Comparison of ENCODE assay signal across 8 mouse cellular contexts in the genomic region with DNA sequence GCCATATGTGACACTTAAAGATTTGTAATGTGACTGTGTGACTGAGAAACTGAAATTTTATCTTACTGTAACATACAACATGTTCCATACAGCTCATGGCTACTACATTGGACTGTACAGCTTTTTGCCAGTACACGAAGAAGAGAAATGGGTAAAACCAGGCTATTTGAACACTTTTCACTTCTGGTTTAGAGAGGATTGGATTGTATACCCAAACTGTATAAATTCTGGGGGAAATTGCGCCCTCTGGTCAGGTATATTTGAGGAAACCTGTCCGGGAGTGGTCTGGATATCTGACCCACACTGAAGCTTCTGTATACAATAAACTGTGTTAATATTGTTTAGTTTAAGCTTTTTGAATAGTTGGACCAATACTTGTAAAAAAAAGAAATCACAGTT. TPM values are rescaled to one million over a fixed set of nuclear protein-coding genes. Genes with fewer than 3 reads are reported as not detected.
DNase-seq lines count a peak whose midpoint lies in the region; ATAC-seq and TF ChIP-seq lines count a peak whose summit lies in the region.

No protein-coding gene starts in this region.

- no peak for TF ChIP-seq POLR2A in MEL (IDR thresholded peaks at IDR 0.05; ENCODE audit: control insufficient read depth in 1 of 2, insufficient read depth in 1 of 2, low read depth in 1 of 2, low read length in 2 of 2, poor library complexity in 1 of 2)

- no peak overlapping the region for H3K27ac ChIP-seq in heart, embryonic 11.5 days (ENCODE audit: low read depth, low read length)
- H3K27ac ChIP-seq in MEL (ENCODE audit: control insufficient read depth, low read depth, low read length) = peak overlapping the region; percentile 41
- H3K27ac ChIP-seq in hindbrain, embryonic 10.5 days = no peak overlapping the region
- H3K27ac ChIP-seq in liver, postnatal 0 days (ENCODE audit: low read depth) = no peak overlapping the region

- ATAC-seq in heart, embryonic 11.5 days (replicated peaks; ENCODE audit: insufficient number of reproducible peaks, low FRiP score, low TSS enrichment) = no peak
- no peak for ATAC-seq in liver, postnatal 0 days

- TF ChIP-seq RAD21 in MEL (IDR thresholded peaks at IDR 0.05; ENCODE audit: low read depth, low read length) = no peak

- peak overlapping the region; percentile 66 for H3K4me2 ChIP-seq in heart, embryonic 11.5 days
- peak overlapping the region; percentile 72 for H3K4me2 ChIP-seq in liver, postnatal 0 days (ENCODE audit: low read depth, low read length)

- peaks cover 44% of the 10 kb centered on the region for H3K79me2 ChIP-seq in MEL (ENCODE audit: control insufficient read depth, insufficient read depth, low read length, poor library complexity)

- 75% methylated on average over 3 of the region's 3 CpGs for WGBS in heart, embryonic 11.5 days (ENCODE audit: insufficient replicate concordance)
- 78% methylated on average over 3 of the region's 3 CpGs for WGBS in hindbrain, embryonic 10.5 days
- WGBS in liver, postnatal 0 days (ENCODE audit: insufficient replicate concordance) = 39% methylated on average over 3 of the region's 3 CpGs

- peaks cover 9% of the 10 kb centered on the region for H3K4me1 ChIP-seq in heart, embryonic 11.5 days (ENCODE audit: control insufficient read depth, insufficient read depth, low read length)
- peaks cover 9 to 10% of the 10 kb centered on the region in 2 experiments for H3K4me1 ChIP-seq in MEL (ENCODE audit: control insufficient read depth in 1 of 2, insufficient read depth in 2 of 2, low read length in 2 of 2)
- H3K4me1 ChIP-seq in hindbrain, embryonic 10.5 days (replicated peaks) = peaks cover 23% of the 10 kb centered on the region
- H3K4me1 ChIP-seq in liver, postnatal 0 days (ENCODE audit: insufficient read depth) = peaks cover 17% of the 10 kb centered on the region

- no peak overlapping the region for H3K9ac ChIP-seq in heart, embryonic 11.5 days (ENCODE audit: low read depth, low read length)
- H3K9ac ChIP-seq in MEL (ENCODE audit: control insufficient read depth, low read depth, low read length, poor library complexity, severe bottlenecking) = peak overlapping the region; percentile 72
- peak overlapping the region; percentile 60; the same call in 1 of the 2 replicates for H3K9ac ChIP-seq in liver, postnatal 0 days (replicated peaks)

- peak overlapping the region; percentile 18 for H3K4me3 ChIP-seq in heart, embryonic 11.5 days (ENCODE audit: low read depth, low read length)
- peak overlapping the region; percentile 41 to 93 for H3K4me3 ChIP-seq in MEL (ENCODE audit: control insufficient read depth in 1 of 2, insufficient read depth in 1 of 2, low read depth in 2 of 2, low read length in 2 of 2)
- peak overlapping the region; percentile 98 for H3K4me3 ChIP-seq in hindbrain, embryonic 10.5 days
- peak overlapping the region; percentile 85 for H3K4me3 ChIP-seq in liver, postnatal 0 days (ENCODE audit: low read depth, low read length)

- H3K9me3 ChIP-seq in heart, embryonic 11.5 days (replicated peaks; ENCODE audit: control insufficient read depth, low read length) = no peaks in the 10 kb centered on the region
- H3K9me3 ChIP-seq in MEL (replicated peaks; ENCODE audit: insufficient read depth, low read length) = no peaks in the 10 kb centered on the region
- no peaks in the 10 kb centered on the region for H3K9me3 ChIP-seq in hindbrain, embryonic 10.5 days
- no peaks in the 10 kb centered on the region for H3K9me3 ChIP-seq in liver, postnatal 0 days (ENCODE audit: low read length)

- H3K36me3 ChIP-seq in heart, embryonic 11.5 days (ENCODE audit: control insufficient read depth, insufficient read depth, low read length) = no peaks in the 10 kb centered on the region
- H3K36me3 ChIP-seq in MEL (ENCODE audit: control insufficient read depth in 1 of 2, insufficient read depth in 2 of 2, low read length in 2 of 2) = peaks cover 1 to 29% of the 10 kb centered on the region in 2 experiments; a peak in 3 of 4 replicates
- H3K36me3 ChIP-seq in hindbrain, embryonic 10.5 days = peaks cover 7% of the 10 kb centered on the region
- peaks cover 5% of the 10 kb centered on the region; the same call in 1 of the 2 replicates for H3K36me3 ChIP-seq in liver, postnatal 0 days (replicated peaks; ENCODE audit: insufficient read depth, low read length)

- no peak for DNase-seq in heart, postnatal 4 days
- no peak for DNase-seq in MEL (ENCODE audit: low read depth, low spot score)
- DNase-seq in hindbrain, embryonic 10.5 days (ENCODE audit: low spot score) = no peak
- no peak for DNase-seq in liver, postnatal 0 days
- DNase-seq in ovary, postnatal 36 days (ENCODE audit: low spot score) = no peak
- DNase-seq in lung, postnatal 25 days (ENCODE audit: low spot score) = no peak
- no peak for DNase-seq in spleen, postnatal 10 days (ENCODE audit: low spot score in 2 of 2)

- H3K27me3 ChIP-seq in heart, embryonic 11.5 days (ENCODE audit: control insufficient read depth, insufficient read depth, low read length) = no peaks in the 10 kb centered on the region
- no peaks in the 10 kb centered on the region for H3K27me3 ChIP-seq in MEL (ENCODE audit: control insufficient read depth in 1 of 2, insufficient read depth in 2 of 2, low read length in 2 of 2)
- H3K27me3 ChIP-seq in hindbrain, embryonic 10.5 days (ENCODE audit: insufficient read depth, poor library complexity, severe bottlenecking) = no peaks in the 10 kb centered on the region
- no peaks in the 10 kb centered on the region for H3K27me3 ChIP-seq in liver, postnatal 0 days (ENCODE audit: insufficient read depth, low read length)

- TF ChIP-seq CTCF in MEL (IDR thresholded peaks at IDR 0.05 in 2 of 3, conservative IDR thresholded peaks at IDR 0.05 in 1 of 3; ENCODE audit: control insufficient read depth in 1 of 3, insufficient read depth in 1 of 3, low read depth in 2 of 3, low read length in 3 of 3, poor library complexity in 1 of 3, severe bottlenecking in 1 of 3) = peak in 1 of 3 experiments; percentile 12; a peak in 1 of 6 replicates
- no peak for TF ChIP-seq CTCF in liver, postnatal 0 days (IDR thresholded peaks at IDR 0.05; ENCODE audit: low read depth)

- TF ChIP-seq EP300 in MEL (IDR thresholded peaks at IDR 0.05; ENCODE audit: low read depth in 1 of 2, low read length in 2 of 2) = no peak
- TF ChIP-seq EP300 in liver, postnatal 0 days (IDR thresholded peaks at IDR 0.05; ENCODE audit: low read depth) = no peak

TF ChIP-seq in MEL, 35 proteins besides CTCF, POLR2A, EP300 and RAD21:
- TF ChIP-seq MAFK (IDR thresholded peaks at IDR 0.05; ENCODE audit: borderline replicate concordance, low read depth, low read length) (no peak), USF2 (IDR thresholded peaks at IDR 0.05; ENCODE audit: borderline replicate concordance in 1 of 2, insufficient read depth in 1 of 2, low read depth in 1 of 2, low read length in 2 of 2) (no peak), MXI1 (IDR thresholded peaks at IDR 0.05; ENCODE audit: low read depth, low read length) (peak; percentile 11; the same call in 1 of the 2 replicates), MAX (IDR thresholded peaks at IDR 0.05; ENCODE audit: low read length) (no peak), E2F4 (IDR thresholded peaks at IDR 0.05; ENCODE audit: borderline replicate concordance, low read depth, low read length) (no peak)

RNA-seq across cellular contexts. Expression of gene Rsbn1, which starts 2.9 kb away (rescaled TPM):
- 7.6 and 7.9 TPM in 2 replicates for polyA plus RNA-seq in heart, embryonic 11.5 days (2014; fragmentation: Nextera tagmentation; extraction: Ambion mirVana)
- 1 to 10 TPM; 9.1 to 9.8 TPM for total RNA-seq in heart, postnatal 4 days (2021)
- 10.5 and 12.2 TPM in 2 replicates for total RNA-seq in MEL (2012; rRNA removed)
- 10 to 100 TPM; 10.8 to 37.3 TPM for polyA plus RNA-seq in MEL (2012; ENCODE audit: insufficient read depth in 1 of 2, insufficient read length in 2 of 2, low read depth in 1 of 2, low replicate concordance in 2 of 2, missing spikeins in 1 of 2)
- 13.1 and 14.7 TPM in 2 replicates for polyA plus RNA-seq in hindbrain, embryonic 10.5 days (2016; fragmentation: Nextera tagmentation; extraction: Ambion mirVana)
- 3.4 and 3.8 TPM in 2 replicates for polyA plus RNA-seq in liver, postnatal 0 days (2015; fragmentation: Nextera tagmentation; extraction: Ambion mirVana)

RNA-seq across cellular contexts. Expression of gene Phtf1, which starts 51.1 kb away (rescaled TPM):
- 18.7 and 18.9 TPM in 2 replicates for polyA plus RNA-seq in heart, embryonic 11.5 days (2014; fragmentation: Nextera tagmentation; extraction: Ambion mirVana)
- 10 to 100 TPM; 12.7 to 16.6 TPM for total RNA-seq in heart, postnatal 4 days (2021)
- 19.7 and 20.0 TPM in 2 replicates for total RNA-seq in MEL (2012; rRNA removed)
- polyA plus RNA-seq in MEL (2012; ENCODE audit: insufficient read depth in 1 of 2, insufficient read length in 2 of 2, low read depth in 1 of 2, low replicate concordance in 2 of 2, missing spikeins in 1 of 2) = 10 to 100 TPM in 1 of 2 experiments, not detected in 1; 23.4 TPM
- 34.5 TPM in 2 replicates for polyA plus RNA-seq in hindbrain, embryonic 10.5 days (2016; fragmentation: Nextera tagmentation; extraction: Ambion mirVana)
- polyA plus RNA-seq in liver, postnatal 0 days (2015; fragmentation: Nextera tagmentation; extraction: Ambion mirVana) = 3.8 and 3.9 TPM in 2 replicates

RNA-seq across cellular contexts. Expression of gene Ptpn22, which starts 57.2 kb away (rescaled TPM):
- 0.90 and 1.8 TPM in 2 replicates for polyA plus RNA-seq in heart, embryonic 11.5 days (2014; fragmentation: Nextera tagmentation; extraction: Ambion mirVana)
- under 1 TPM; 0.57 to 0.72 TPM for total RNA-seq in heart, postnatal 4 days (2021)
- total RNA-seq in MEL (2012; rRNA removed) = 0.10 TPM in 1 of 2 replicates, not detected in the other
- under 1 TPM in 1 of 2 experiments, not detected in 1; 0.06 TPM for polyA plus RNA-seq in MEL (2012; ENCODE audit: insufficient read depth in 1 of 2, insufficient read length in 2 of 2, low read depth in 1 of 2, low replicate concordance in 2 of 2, missing spikeins in 1 of 2)
- 0.20 and 0.24 TPM in 2 replicates for polyA plus RNA-seq in hindbrain, embryonic 10.5 days (2016; fragmentation: Nextera tagmentation; extraction: Ambion mirVana)
- polyA plus RNA-seq in liver, postnatal 0 days (2015; fragmentation: Nextera tagmentation; extraction: Ambion mirVana) = 3.0 and 3.6 TPM in 2 replicates

Comparison
In these comparisons a context has a peak if more than half of its experiments do, and no peak if none do; other contexts are left out.
1. H3K4me3 ChIP-seq: peak in every context shown above with its lines; median percentile 98 in hindbrain, embryonic 10.5 days; 85 in liver, postnatal 0 days; 67 in MEL; 18 in heart, embryonic 11.5 days.